Mouse (Mus musculus) embryonic facial prominence, embryonic 11.5 days (tissue): ENCODE measurements around the gene Robo1. TPM values are rescaled to one million over a fixed set of nuclear protein-coding genes. Genes with fewer than 3 reads are reported as not detected.

Experiments
- ATAC-seq: fragments of 200-750 bp; cut with Nextera tagmentation; replicated peaks from 2 replicates; pipeline ENCODE4 v1.8.0; 2017; ENCODE audit warnings: low read depth; ENCODE audit not compliant: insufficient number of reproducible peaks, low FRiP score, low TSS enrichment
- DNase-seq: peaks from one replicate; pipeline ENCODE4 v3.0.0-alpha.2; 2015; ENCODE audit warnings: low spot score
- H3K27ac ChIP-seq: fragments of 300-500 bp; sonication (generic); replicated peaks from 2 replicates; pipeline ENCODE4 v1.5.1; 2014; ENCODE audit warnings: mild to moderate bottlenecking, low read depth, low read length, control low read depth
- H3K27me3 ChIP-seq: fragments of 300-500 bp; sonication (generic); 2 replicates; pipeline ENCODE4 v1.6.1; 2014; ENCODE audit warnings: mild to moderate bottlenecking, low read length, moderate library complexity, mixed read lengths; ENCODE audit not compliant: control insufficient read depth, insufficient read depth
- H3K36me3 ChIP-seq: fragments of 300-500 bp; sonication (generic); replicated peaks from 2 replicates; pipeline ENCODE4 v1.6.1; 2014; ENCODE audit warnings: low read depth, mild to moderate bottlenecking, low read length, moderate library complexity, mixed read lengths; ENCODE audit not compliant: control insufficient read depth, insufficient read depth
- H3K4me1 ChIP-seq: fragments of 300-500 bp; sonication (generic); 2 replicates; pipeline ENCODE4 v1.6.1; 2014; ENCODE audit warnings: low read length, mixed read lengths; ENCODE audit not compliant: control insufficient read depth, insufficient read depth
- H3K4me2 ChIP-seq: fragments of 300-500 bp; sonication (generic); 2 replicates; pipeline ENCODE4 v1.6.1; 2014; ENCODE audit warnings: low read depth, mild to moderate bottlenecking, control low read depth, low read length, moderate library complexity
- H3K4me3 ChIP-seq: fragments of 300-500 bp; sonication (generic); 2 replicates; pipeline ENCODE4 v1.5.1; 2014; ENCODE audit warnings: low read depth, low read length, control low read depth
- H3K9ac ChIP-seq: fragments of 300-500 bp; sonication (generic); replicated peaks from 2 replicates; pipeline ENCODE4 v1.6.1; 2014; ENCODE audit warnings: mild to moderate bottlenecking, control low read depth, low read length
- H3K9me3 ChIP-seq: fragments of 300-500 bp; sonication (generic); replicated peaks from 2 replicates; pipeline ENCODE4 v1.6.1; 2016; ENCODE audit warnings: mild to moderate bottlenecking, low read length, inconsistent platforms, mixed read lengths; ENCODE audit not compliant: control insufficient read depth
- WGBS: fragments of 180-500 bp; shearing (Covaris S2); extraction: QIAGEN DNeasy Blood & Tissue Kit; methylation state at CpG from one replicate; pipeline ENCODE4 v1.1.7; 2014; 5-methylcytosine and 5-hydroxymethylcytosine counted together
- polyA plus RNA-seq: library from polyadenylated mRNA; unstranded; fragments of >200 nt; fragmentation: Nextera tagmentation; extraction: Ambion mirVana; gene quantifications from 2 replicates; pipeline ENCODE4 v1.2.1, GENCODE M21; 2014

Robo1 gene
- polyA plus RNA-seq, 1 experiment from 2014 or later: 50.0 TPM

GRCm38 (mm10) chr16:72841066-72841465 lies 533.0 kb downstream of the Robo1 start:
- Histone ChIP-seq H3K9me3 (no peaks in the 10 kb centered on the region), H3K4me2 (no peak overlapping the region), H3K4me1 (no peaks in the 10 kb centered on the region), H3K9ac (no peak overlapping the region), H3K27me3 (no peaks in the 10 kb centered on the region), H3K36me3 (no peaks in the 10 kb centered on the region), H3K27ac (no peak overlapping the region), H3K4me3 (no peak overlapping the region)
- 54% methylated on average over 9 of the region's 9 CpGs for WGBS
- DNase-seq (no peak), ATAC-seq (no peak)

- no peak overlapping the region for H3K27ac ChIP-seq
- ATAC-seq (no peak), DNase-seq (no peak)
- H3K9ac ChIP-seq: no peak overlapping the region
- H3K4me2 ChIP-seq: no peak overlapping the region
- no peaks in the 10 kb centered on the region for H3K9me3 ChIP-seq
- 92% methylated on average over 9 of the region's 9 CpGs for WGBS
- no peak overlapping the region for H3K4me3 ChIP-seq
- no peaks in the 10 kb centered on the region for H3K36me3 ChIP-seq
- no peaks in the 10 kb centered on the region for H3K4me1 ChIP-seq
- H3K27me3 ChIP-seq: no peaks in the 10 kb centered on the region
Observed at GRCm38 (mm10) chr16:72854101-72854500, 546.0 kb downstream of the Robo1 start.

GRCm38 (mm10) chr16:72854809-72855503 lies 546.9 kb downstream of the Robo1 start:
- no peaks in the 10 kb centered on the region for H3K4me1 ChIP-seq
- WGBS: 81% methylated on average over 5 of the region's 5 CpGs
- no peak for DNase-seq
- no peak overlapping the region for H3K9ac ChIP-seq
- no peak overlapping the region for H3K4me3 ChIP-seq
- no peaks in the 10 kb centered on the region for H3K9me3 ChIP-seq
- no peak overlapping the region for H3K27ac ChIP-seq
- no peak for ATAC-seq
- no peaks in the 10 kb centered on the region for H3K27me3 ChIP-seq
- H3K4me2 ChIP-seq: no peak overlapping the region
- H3K36me3 ChIP-seq: no peaks in the 10 kb centered on the region

- no peak overlapping the region for H3K4me2 ChIP-seq
Observed at GRCm38 (mm10) chr16:72861707-72862277, 553.7 kb downstream of the Robo1 start.

GRCm38 (mm10) chr16:72866011-72866410 lies 557.9 kb downstream of the Robo1 start:
- no peak overlapping the region for H3K4me2 ChIP-seq
- ATAC-seq: no peak
- 82% methylated on average over 4 of the region's 4 CpGs for WGBS

More at GRCm38 (mm10) chr16:72861707-72862277, 553.7 kb downstream of the Robo1 start:
- no peaks in the 10 kb centered on the region for H3K27me3 ChIP-seq
- no peak overlapping the region for H3K4me3 ChIP-seq
- ATAC-seq: no peak
- peak; percentile 83 for DNase-seq
- 38% methylated on average over 7 of the region's 7 CpGs for WGBS
- H3K27ac ChIP-seq: no peak overlapping the region
- no peaks in the 10 kb centered on the region for H3K9me3 ChIP-seq
- no peak overlapping the region for H3K9ac ChIP-seq
- H3K4me1 ChIP-seq: peaks cover 3% of the 10 kb centered on the region; the same call in 1 of the 2 replicates
- H3K36me3 ChIP-seq: no peaks in the 10 kb centered on the region

GRCm38 (mm10) chr16:72874934-72875732 lies 567.0 kb downstream of the Robo1 start:
- no peaks in the 10 kb centered on the region for H3K4me1 ChIP-seq
- WGBS: 76% methylated on average over 8 of the region's 8 CpGs
- H3K4me2 ChIP-seq: no peak overlapping the region
- ATAC-seq (no peak), DNase-seq (no peak)
- no peaks in the 10 kb centered on the region for H3K9me3 ChIP-seq
- H3K27ac ChIP-seq: no peak overlapping the region
- no peaks in the 10 kb centered on the region for H3K27me3 ChIP-seq
- H3K36me3 ChIP-seq: no peaks in the 10 kb centered on the region
- no peak overlapping the region for H3K9ac ChIP-seq
- no peak overlapping the region for H3K4me3 ChIP-seq

More at GRCm38 (mm10) chr16:72866011-72866410, 557.9 kb downstream of the Robo1 start:
- peaks cover 3% of the 10 kb centered on the region; the same call in 1 of the 2 replicates for H3K4me1 ChIP-seq
- no peaks in the 10 kb centered on the region for H3K36me3 ChIP-seq
- no peaks in the 10 kb centered on the region for H3K9me3 ChIP-seq
- H3K9ac ChIP-seq: no peak overlapping the region
- H3K27ac ChIP-seq: no peak overlapping the region
- no peak overlapping the region for H3K4me3 ChIP-seq
- no peaks in the 10 kb centered on the region for H3K27me3 ChIP-seq
- DNase-seq: no peak

GRCm38 (mm10) chr16:72888108-72888507 lies 580.0 kb downstream of the Robo1 start:
- DNase-seq: peak; percentile 47
- Histone ChIP-seq H3K4me1 (no peaks in the 10 kb centered on the region), H3K36me3 (no peaks in the 10 kb centered on the region), H3K9ac (no peak overlapping the region), H3K27ac (no peak overlapping the region), H3K4me2 (no peak overlapping the region), H3K9me3 (no peaks in the 10 kb centered on the region), H3K4me3 (no peak overlapping the region), H3K27me3 (no peaks in the 10 kb centered on the region)
- ATAC-seq: no peak
- 28% methylated on average over 7 of the region's 7 CpGs for WGBS

GRCm38 (mm10) chr16:72889401-72889800 lies 581.3 kb downstream of the Robo1 start:
- no peak for DNase-seq
- H3K9ac ChIP-seq: no peak overlapping the region
- H3K4me3 ChIP-seq: no peak overlapping the region
- ATAC-seq: no peak
- no peaks in the 10 kb centered on the region for H3K9me3 ChIP-seq
- no peak overlapping the region for H3K4me2 ChIP-seq
- H3K27me3 ChIP-seq: no peaks in the 10 kb centered on the region
- no peak overlapping the region for H3K27ac ChIP-seq
- no peaks in the 10 kb centered on the region for H3K4me1 ChIP-seq
- 73% methylated on average over 9 of the region's 9 CpGs for WGBS
- no peaks in the 10 kb centered on the region for H3K36me3 ChIP-seq
